Mouse (Mus musculus) CH12F3 (cell line): ENCODE data around the gene Tnni2.

ENCODE experiments used
- in situ Hi-C: fragments of 300-500 bp; cut with MboI; formaldehyde crosslinking; loops from 2 replicates; pipeline ENCODE4 v1.14.3; 2020; ENCODE audit warnings: low sequenced_read_pairs

The Tnni2 gene

DNA sequence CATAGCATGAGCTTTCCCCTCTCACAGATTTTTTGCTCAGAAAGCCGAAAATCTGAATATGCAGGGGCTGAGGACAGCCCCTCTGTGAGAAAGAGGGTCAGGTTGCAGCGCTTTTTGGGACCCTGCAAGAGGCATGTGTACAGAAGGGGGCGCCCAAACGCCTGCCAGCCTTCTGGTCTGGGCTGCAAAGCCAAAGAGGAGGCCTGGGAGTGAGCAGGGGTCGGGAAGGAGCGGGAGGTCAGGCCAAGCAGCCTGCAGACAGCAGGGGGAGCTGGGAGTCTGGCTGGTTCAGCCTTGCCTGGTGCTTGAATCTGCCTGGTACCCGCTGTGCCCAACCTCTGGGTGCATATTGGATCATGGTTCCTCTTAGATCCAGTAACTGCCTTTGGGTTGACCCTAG lies 13.4 kb upstream of the Tnni2 start:
- in situ Hi-C loops, result no loop called here

GRCm38 (mm10) chr7:142430160-142430678 lies 11.4 kb upstream of the Tnni2 start:
- in situ Hi-C loops, result loop anchor here (10.0 kb wide), 1 partner anchor 245 kb away; no protein-coding TSS in a partner anchor

DNA sequence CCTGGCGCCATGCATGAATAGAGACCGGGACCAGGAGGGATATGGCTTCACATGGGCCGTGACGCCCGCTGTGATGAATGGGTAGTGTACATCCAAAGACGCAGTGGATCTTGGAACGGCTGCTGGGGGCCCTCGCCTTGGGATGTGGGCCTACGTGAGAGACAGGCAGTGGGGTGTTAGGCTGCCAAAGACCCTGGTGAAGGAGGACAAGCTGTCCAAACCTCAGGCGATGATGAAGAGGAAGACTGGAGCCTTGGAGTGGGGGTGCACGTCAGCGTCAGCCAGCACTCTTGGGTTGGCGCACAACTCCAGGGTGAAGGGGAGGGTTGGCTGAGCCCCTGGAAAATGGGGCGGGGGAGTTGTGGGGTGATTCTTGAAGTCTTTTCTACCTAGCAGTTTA lies 10.5 kb upstream of the Tnni2 start:
- in situ Hi-C loops, result loop anchor here (10.0 kb wide), 1 partner anchor 244 kb away; no protein-coding TSS in a partner anchor

DNA sequence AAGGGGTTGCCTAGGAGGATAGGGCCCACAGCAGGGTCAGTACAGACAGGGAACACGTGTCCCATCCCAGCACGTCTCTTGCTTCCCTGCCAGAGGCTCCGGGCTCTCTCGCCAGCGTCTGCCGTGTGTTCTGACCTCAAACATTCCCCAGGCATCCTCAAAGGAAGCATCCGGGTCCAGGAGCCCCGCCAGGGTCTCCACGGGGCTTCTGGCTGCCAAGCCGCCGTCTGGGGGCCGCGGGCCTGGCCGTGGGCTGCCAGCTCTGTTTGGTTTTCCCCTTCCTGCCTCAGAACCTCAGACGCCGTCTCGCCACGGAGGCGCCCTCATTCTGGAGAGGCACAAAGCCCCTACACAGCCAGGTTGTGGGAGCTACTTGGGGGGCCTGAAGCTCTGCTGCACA lies 8.0 kb upstream of the Tnni2 start:
- in situ Hi-C loops, result loop anchor here (10.0 kb wide), 1 partner anchor 241 kb away; no protein-coding TSS in a partner anchor

DNA sequence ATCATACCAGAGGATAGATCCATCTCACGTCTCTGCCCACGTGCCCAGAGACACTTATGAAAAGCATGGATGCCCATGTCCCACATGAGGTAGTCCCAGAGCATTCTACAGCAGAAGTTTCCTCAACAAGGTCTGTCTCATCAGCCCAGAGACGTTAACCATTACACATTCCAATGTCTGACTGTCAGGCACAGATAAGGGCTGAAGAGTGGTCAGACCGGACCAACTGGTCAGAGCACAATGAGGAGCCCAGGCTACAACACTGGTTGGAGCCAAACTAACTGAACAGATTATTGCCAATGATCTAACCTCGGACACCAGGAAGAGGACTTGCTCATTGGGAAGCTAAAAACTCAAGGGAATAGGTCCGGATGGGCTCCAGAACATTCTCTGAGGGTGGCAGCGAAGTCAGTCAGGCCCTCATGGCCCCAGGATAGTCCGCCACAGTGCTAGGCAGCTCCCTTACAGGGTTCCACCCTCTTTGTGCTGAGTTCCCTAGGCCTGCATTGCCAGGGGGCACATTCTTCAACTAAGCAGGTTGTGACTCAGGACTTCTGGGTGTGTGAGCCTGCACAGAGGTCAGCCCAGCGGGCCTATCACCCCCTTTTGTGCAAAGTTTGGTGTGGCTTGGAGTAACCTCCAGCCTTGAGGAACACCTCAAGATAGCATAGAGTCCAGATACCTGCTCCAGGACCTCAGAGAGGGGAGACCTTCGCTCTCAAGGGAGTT lies 7.3 kb upstream of the Tnni2 start, which contains the start of gene Syt8:
TSS of gene Syt8 (plus strand) at position 714 of the 729 bp plus-strand sequence.
- in situ Hi-C loops, result loop anchor here (10.0 kb wide), 1 partner anchor 240 kb away; no protein-coding TSS in a partner anchor

- in situ Hi-C loops, result loop anchor here (5.0 to 10.0 kb wide), 3 partner anchors 98 to 239 kb away; no protein-coding TSS in a partner anchor
These were observed 6.1 kb upstream of the Tnni2 start for GRCm38 (mm10) chr7:142435524-142435923.

GRCm38 (mm10) chr7:142437324-142437723 lies 4.3 kb upstream of the Tnni2 start:
- in situ Hi-C loops, result loop anchor here (5.0 to 10.0 kb wide), 3 partner anchors 100 to 237 kb away; no protein-coding TSS in a partner anchor

DNA sequence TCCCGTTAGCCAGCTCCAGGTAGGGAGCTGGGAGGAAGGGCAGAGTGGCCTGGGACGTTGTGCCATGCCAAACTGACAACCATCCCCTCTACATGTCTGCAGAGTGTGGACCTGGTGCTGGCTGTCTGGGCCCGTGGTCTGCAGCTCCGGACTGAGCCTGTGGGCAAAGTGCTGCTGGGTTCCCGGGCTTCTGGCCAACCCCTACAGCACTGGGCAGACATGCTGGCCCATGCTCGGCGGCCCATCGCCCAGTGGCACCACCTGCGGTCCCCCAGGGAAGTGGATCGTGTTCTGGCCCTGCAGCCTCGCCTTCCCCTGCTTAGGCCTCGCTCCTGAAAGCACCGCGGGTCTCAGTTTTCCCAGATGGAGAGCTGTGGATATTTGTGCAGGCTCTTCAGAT lies 1.6 kb upstream of the Tnni2 start:
- in situ Hi-C loops, result loop anchor here (5.0 to 10.0 kb wide), 3 partner anchors 103 to 235 kb away; no protein-coding TSS in a partner anchor

GRCm38 (mm10) chr7:142440657-142441114 lies 922 bp upstream of the Tnni2 start:
- in situ Hi-C loops, result no loop called here

GRCm38 (mm10) chr7:142442081-142442907 lies 686 bp downstream of the Tnni2 start:
- in situ Hi-C loops, result no loop called here

GRCm38 (mm10) chr7:142442908-142443420 lies 1.4 kb downstream of the Tnni2 start:
- in situ Hi-C loops, result no loop called here

GRCm38 (mm10) chr7:142443474-142443873 lies 1.9 kb downstream of the Tnni2 start:
- in situ Hi-C loops, result no loop called here

DNA sequence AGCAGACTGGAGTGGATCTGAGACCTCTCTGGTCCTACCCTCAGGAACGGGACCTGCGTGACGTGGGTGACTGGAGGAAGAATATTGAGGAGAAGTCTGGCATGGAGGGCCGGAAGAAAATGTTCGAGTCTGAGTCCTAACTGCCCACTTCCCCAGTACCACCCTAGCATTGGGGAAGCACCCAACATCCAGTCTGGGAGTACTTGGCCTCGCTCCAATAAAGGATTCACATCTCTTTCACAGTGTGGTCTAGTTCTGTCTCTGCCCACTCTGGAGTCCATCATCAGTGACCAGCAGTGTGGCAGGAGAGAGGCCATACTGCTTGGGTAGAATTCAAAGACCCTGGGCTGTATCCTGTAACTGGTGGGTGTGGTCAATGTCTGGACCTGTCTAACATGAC lies 2.6 kb downstream of the Tnni2 start:
- in situ Hi-C loops, result no loop called here

GRCm38 (mm10) chr7:142445324-142445723 lies 3.7 kb downstream of the Tnni2 start:
- in situ Hi-C loops, result no loop called here

- in situ Hi-C loops, result no loop called here
These were observed 4.7 kb downstream of the Tnni2 start for GRCm38 (mm10) chr7:142446264-142446663.

DNA sequence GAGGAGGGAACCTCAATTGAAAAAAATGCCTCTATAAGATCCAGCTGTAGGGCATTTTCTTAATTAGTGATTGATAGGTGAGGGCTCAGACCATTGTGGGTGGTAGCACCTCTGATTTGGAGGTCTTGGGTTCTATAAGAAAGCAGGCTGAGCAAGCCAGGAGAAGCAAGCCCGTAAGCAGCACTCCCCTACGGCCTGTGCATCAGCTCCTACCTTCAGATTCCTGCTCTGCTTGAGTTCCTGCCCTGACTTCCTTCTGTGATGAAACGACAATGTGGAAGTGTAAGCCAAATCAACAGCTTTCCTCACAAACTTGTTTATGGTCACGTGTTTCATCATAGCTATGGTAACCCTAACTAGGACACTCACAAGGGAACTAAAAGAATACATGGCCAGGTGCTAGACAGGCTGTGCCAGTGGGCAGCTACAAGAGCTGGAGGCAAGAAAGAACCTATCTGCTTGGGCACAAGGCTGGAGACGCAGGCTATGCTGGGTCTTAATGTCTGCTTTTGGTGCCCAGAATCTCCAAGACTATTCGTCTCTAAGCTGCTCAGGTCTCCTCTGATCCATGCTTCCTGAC lies 7.5 kb downstream of the Tnni2 start:
- in situ Hi-C loops, result no loop called here

- in situ Hi-C loops, result no loop called here
These were observed 13.1 kb downstream of the Tnni2 start for GRCm38 (mm10) chr7:142454706-142455105.

- in situ Hi-C loops, result no loop called here
These were observed 13.6 kb downstream of the Tnni2 start for GRCm38 (mm10) chr7:142455251-142455650.

GRCm38 (mm10) chr7:142456806-142457205 lies 15.2 kb downstream of the Tnni2 start:
- in situ Hi-C loops, result no loop called here

- in situ Hi-C loops, result no loop called here
These were observed 15.7 kb downstream of the Tnni2 start for GRCm38 (mm10) chr7:142457227-142457811.
